Mouse (Mus musculus): ENCODE results near the gene Gimap1. TPM values are rescaled to one million over a fixed set of nuclear protein-coding genes. Genes with fewer than 3 reads are reported as not detected.
A peak's percentile ranks its signal among the peaks of the same experiment; 100 is the strongest.

The Gimap1 gene
- polyA plus RNA-seq, 1 experiment = 98.1 TPM

- 90% methylated on average over 52 of the region's 52 CpGs for WGBS
- Histone ChIP-seq H3K36me3 (ENCODE audit: control insufficient read depth, insufficient read depth, low read length) (peaks cover 14% of the 10 kb centered on the region), H3K27ac (ENCODE audit: control insufficient read depth, insufficient read depth, low read length) (peak overlapping the region; percentile 99; the same call in 1 of the 2 replicates), H3K4me1 (replicated peaks; ENCODE audit: control insufficient read depth, insufficient read depth, low read length) (peaks cover 42% of the 10 kb centered on the region), H3K27me3 (ENCODE audit: control insufficient read depth, insufficient read depth, low read length) (no peaks in the 10 kb centered on the region), H3K4me3 (ENCODE audit: control insufficient read depth, insufficient read depth, low read length) (no peak overlapping the region)
- TF ChIP-seq POLR2A (IDR thresholded peaks at IDR 0.05; ENCODE audit: control insufficient read depth, extremely low read depth, insufficient read depth, low read length, poor library complexity) (no peak), CTCF (IDR thresholded peaks at IDR 0.05; ENCODE audit: borderline replicate concordance, control insufficient read depth, extremely low read depth, insufficient read depth, low read length, poor library complexity) (no peak)
- DNase-seq = no peak
Measured at GRCm38 (mm10) chr6:48742422-48743351, 3.8 kb downstream of the Gimap1 start.

GRCm38 (mm10) chr6:48745490-48745889, 6.6 kb downstream of the Gimap1 start:
- H3K4me1 ChIP-seq (replicated peaks; ENCODE audit: control insufficient read depth, insufficient read depth, low read length) = peaks cover 43% of the 10 kb centered on the region
- 22% methylated on average over 2 of the region's 2 CpGs for WGBS
- H3K27ac ChIP-seq (ENCODE audit: control insufficient read depth, insufficient read depth, low read length) = peak overlapping the region; percentile 87
- H3K4me3 ChIP-seq (ENCODE audit: control insufficient read depth, insufficient read depth, low read length) = peak overlapping the region; percentile 46
- H3K36me3 ChIP-seq (ENCODE audit: control insufficient read depth, insufficient read depth, low read length) = peaks cover 14% of the 10 kb centered on the region
- no peak for DNase-seq
- TF ChIP-seq CTCF (IDR thresholded peaks at IDR 0.05; ENCODE audit: borderline replicate concordance, control insufficient read depth, extremely low read depth, insufficient read depth, low read length, poor library complexity) (no peak), POLR2A (IDR thresholded peaks at IDR 0.05; ENCODE audit: control insufficient read depth, extremely low read depth, insufficient read depth, low read length, poor library complexity) (no peak)
- H3K27me3 ChIP-seq (ENCODE audit: control insufficient read depth, insufficient read depth, low read length) = no peaks in the 10 kb centered on the region

- peak within 1 kb of the TSS; percentile 49 for H3K4me3 ChIP-seq (ENCODE audit: control insufficient read depth, insufficient read depth, low read length)
- TF ChIP-seq POLR2A (IDR thresholded peaks at IDR 0.05; ENCODE audit: control insufficient read depth, extremely low read depth, insufficient read depth, low read length, poor library complexity) (no peak), CTCF (IDR thresholded peaks at IDR 0.05; ENCODE audit: borderline replicate concordance, control insufficient read depth, extremely low read depth, insufficient read depth, low read length, poor library complexity) (no peak)
- DNase-seq = peak; percentile 68
- no peaks in the 10 kb centered on the region for H3K27me3 ChIP-seq (ENCODE audit: control insufficient read depth, insufficient read depth, low read length)
- WGBS = 10% methylated on average over 16 of the region's 16 CpGs
- H3K27ac ChIP-seq (ENCODE audit: control insufficient read depth, insufficient read depth, low read length) = peak within 1 kb of the TSS; percentile 87
- peaks cover 43% of the 10 kb centered on the region for H3K4me1 ChIP-seq (replicated peaks; ENCODE audit: control insufficient read depth, insufficient read depth, low read length)
- peaks cover 14% of the 10 kb centered on the region for H3K36me3 ChIP-seq (ENCODE audit: control insufficient read depth, insufficient read depth, low read length)
Measured at GRCm38 (mm10) chr6:48745959-48746889, 7.4 kb downstream of the Gimap1 start, which contains the start of gene Gimap5. Gimap5 (plus strand) TSS chr6:48746197.

- Histone ChIP-seq H3K27me3 (ENCODE audit: control insufficient read depth, insufficient read depth, low read length) (no peaks in the 10 kb centered on the region), H3K4me1 (replicated peaks; ENCODE audit: control insufficient read depth, insufficient read depth, low read length) (peaks cover 32% of the 10 kb centered on the region), H3K4me3 (ENCODE audit: control insufficient read depth, insufficient read depth, low read length) (peak overlapping the region; percentile 49), H3K36me3 (ENCODE audit: control insufficient read depth, insufficient read depth, low read length) (peaks cover 8% of the 10 kb centered on the region), H3K27ac (ENCODE audit: control insufficient read depth, insufficient read depth, low read length) (peak overlapping the region; percentile 78)
- 42% methylated on average over 7 of the region's 7 CpGs for WGBS
- TF ChIP-seq CTCF (IDR thresholded peaks at IDR 0.05; ENCODE audit: borderline replicate concordance, control insufficient read depth, extremely low read depth, insufficient read depth, low read length, poor library complexity) = no peak
- TF ChIP-seq POLR2A (IDR thresholded peaks at IDR 0.05; ENCODE audit: control insufficient read depth, extremely low read depth, insufficient read depth, low read length, poor library complexity) = no peak
- DNase-seq = no peak
Measured at GRCm38 (mm10) chr6:48747091-48747966, 8.5 kb downstream of the Gimap1 start.

GRCm38 (mm10) chr6:48763567-48764270, 24.9 kb downstream of the Gimap1 start:
- peaks cover 5% of the 10 kb centered on the region for H3K4me1 ChIP-seq (replicated peaks; ENCODE audit: control insufficient read depth, insufficient read depth, low read length)
- no peak overlapping the region for H3K27ac ChIP-seq (ENCODE audit: control insufficient read depth, insufficient read depth, low read length)
- no peaks in the 10 kb centered on the region for H3K36me3 ChIP-seq (ENCODE audit: control insufficient read depth, insufficient read depth, low read length)
- TF ChIP-seq POLR2A (IDR thresholded peaks at IDR 0.05; ENCODE audit: control insufficient read depth, extremely low read depth, insufficient read depth, low read length, poor library complexity) (no peak), CTCF (IDR thresholded peaks at IDR 0.05; ENCODE audit: borderline replicate concordance, control insufficient read depth, extremely low read depth, insufficient read depth, low read length, poor library complexity) (no peak)
- WGBS = 78% methylated on average over 7 of the region's 7 CpGs
- no peaks in the 10 kb centered on the region for H3K27me3 ChIP-seq (ENCODE audit: control insufficient read depth, insufficient read depth, low read length)
- no peak for DNase-seq
- no peak overlapping the region for H3K4me3 ChIP-seq (ENCODE audit: control insufficient read depth, insufficient read depth, low read length)
